Mouse (Mus musculus): Measurements from ENCODE around the gene Spr. TPM values are rescaled to one million over a fixed set of nuclear protein-coding genes. Genes with fewer than 3 reads are reported as not detected.
"Not testable (repeated sequence)": the region's sequence is repeated elsewhere in the genome, so short reads cannot be mapped to it uniquely, and the experiment has no call there.

Gene Spr
- 8.0 and 10.5 TPM in 2 replicates for polyA plus RNA-seq (2012; rRNA removed)

GRCm38 (mm10) chr6:85137217-85138035 is at the start of gene Spr:
Spr (minus strand) TSS chr6:85137766.
- DNase-seq (ENCODE audit: low read depth), result peak; percentile 95
- TF ChIP-seq CTCF (IDR thresholded peaks at IDR 0.05; ENCODE audit: borderline replicate concordance, extremely low read depth, insufficient read depth, insufficient read length), result peak; percentile 83
- peak; percentile 61; the same call in 1 of the 2 replicates for TF ChIP-seq POLR2A (IDR thresholded peaks at IDR 0.05; ENCODE audit: borderline replicate concordance, extremely low read depth, insufficient read depth, insufficient read length, poor library complexity, severe bottlenecking)

- DNase-seq (ENCODE audit: low read depth), result peak; percentile 45
Measured at GRCm38 (mm10) chr6:85186744-85187059, 49.1 kb upstream of the Spr start.

GRCm38 (mm10) chr6:85186033-85186743 is 48.6 kb upstream of the Spr start:
- peak; percentile 82 for DNase-seq (ENCODE audit: low read depth)
- TF ChIP-seq POLR2A (IDR thresholded peaks at IDR 0.05; ENCODE audit: borderline replicate concordance, extremely low read depth, insufficient read depth, insufficient read length, poor library complexity, severe bottlenecking) (no peak), CTCF (IDR thresholded peaks at IDR 0.05; ENCODE audit: borderline replicate concordance, extremely low read depth, insufficient read depth, insufficient read length) (no peak)

More at GRCm38 (mm10) chr6:85186744-85187059, 49.1 kb upstream of the Spr start:
- no peak for TF ChIP-seq CTCF (IDR thresholded peaks at IDR 0.05; ENCODE audit: borderline replicate concordance, extremely low read depth, insufficient read depth, insufficient read length)
- no peak for TF ChIP-seq POLR2A (IDR thresholded peaks at IDR 0.05; ENCODE audit: borderline replicate concordance, extremely low read depth, insufficient read depth, insufficient read length, poor library complexity, severe bottlenecking)

- TF ChIP-seq POLR2A (IDR thresholded peaks at IDR 0.05; ENCODE audit: borderline replicate concordance, extremely low read depth, insufficient read depth, insufficient read length, poor library complexity, severe bottlenecking) (no peak), CTCF (IDR thresholded peaks at IDR 0.05; ENCODE audit: borderline replicate concordance, extremely low read depth, insufficient read depth, insufficient read length) (no peak)
- DNase-seq (ENCODE audit: low read depth), result no peak
Measured at GRCm38 (mm10) chr6:85183951-85184350, 46.4 kb upstream of the Spr start.

- DNase-seq (ENCODE audit: low read depth), result no peak
- no peak for TF ChIP-seq CTCF (IDR thresholded peaks at IDR 0.05; ENCODE audit: borderline replicate concordance, extremely low read depth, insufficient read depth, insufficient read length)
- TF ChIP-seq POLR2A (IDR thresholded peaks at IDR 0.05; ENCODE audit: borderline replicate concordance, extremely low read depth, insufficient read depth, insufficient read length, poor library complexity, severe bottlenecking), result no peak
Measured at GRCm38 (mm10) chr6:85180036-85180435, 42.5 kb upstream of the Spr start.

GRCm38 (mm10) chr6:85179569-85179968 is 42.0 kb upstream of the Spr start:
- TF ChIP-seq CTCF (IDR thresholded peaks at IDR 0.05; ENCODE audit: borderline replicate concordance, extremely low read depth, insufficient read depth, insufficient read length) (no peak), POLR2A (IDR thresholded peaks at IDR 0.05; ENCODE audit: borderline replicate concordance, extremely low read depth, insufficient read depth, insufficient read length, poor library complexity, severe bottlenecking) (no peak)

GRCm38 (mm10) chr6:85165440-85165921 is 27.9 kb upstream of the Spr start:
- peak; percentile 95 for DNase-seq (ENCODE audit: low read depth)
- no peak for TF ChIP-seq POLR2A (IDR thresholded peaks at IDR 0.05; ENCODE audit: borderline replicate concordance, extremely low read depth, insufficient read depth, insufficient read length, poor library complexity, severe bottlenecking)

More at GRCm38 (mm10) chr6:85179569-85179968, 42.0 kb upstream of the Spr start:
- no peak for DNase-seq (ENCODE audit: low read depth)

GRCm38 (mm10) chr6:85160201-85160923 is 22.8 kb upstream of the Spr start:
- peak; percentile 82; the same call in 1 of the 2 replicates for TF ChIP-seq CTCF (IDR thresholded peaks at IDR 0.05; ENCODE audit: borderline replicate concordance, extremely low read depth, insufficient read depth, insufficient read length)
- no peak for TF ChIP-seq POLR2A (IDR thresholded peaks at IDR 0.05; ENCODE audit: borderline replicate concordance, extremely low read depth, insufficient read depth, insufficient read length, poor library complexity, severe bottlenecking)
- DNase-seq (ENCODE audit: low read depth), result peak; percentile 85

- peak; percentile 66 for TF ChIP-seq CTCF (IDR thresholded peaks at IDR 0.05; ENCODE audit: borderline replicate concordance, extremely low read depth, insufficient read depth, insufficient read length)
- DNase-seq (ENCODE audit: low read depth), result peak; percentile 81
Measured at GRCm38 (mm10) chr6:85159092-85159760, 21.7 kb upstream of the Spr start.

- peak; percentile 14; the same call in 1 of the 2 replicates for TF ChIP-seq CTCF (IDR thresholded peaks at IDR 0.05; ENCODE audit: borderline replicate concordance, extremely low read depth, insufficient read depth, insufficient read length)
- not testable (repeated sequence) for DNase-seq (ENCODE audit: low read depth)
Measured at GRCm38 (mm10) chr6:85158040-85158804, 20.7 kb upstream of the Spr start.

GRCm38 (mm10) chr6:85156551-85156950 is 19.0 kb upstream of the Spr start:
- DNase-seq (ENCODE audit: low read depth), result not testable (repeated sequence)
